Mouse (Mus musculus): ENCODE results near the gene Vmn2r105. TPM values are rescaled to one million over a fixed set of nuclear protein-coding genes. Genes with fewer than 3 reads are reported as not detected.

The Vmn2r105 gene
- not detected in 2 replicates for polyA plus RNA-seq (2015; fragmentation: Nextera tagmentation; extraction: Ambion mirVana)

GRCm38 (mm10) chr17:20234952-20235351, at the start of gene Vmn2r105:
TSS of gene Vmn2r105 (minus strand) at chr17:20235052.

GRCm38 (mm10) chr17:20182997-20183396, 51.9 kb downstream of the Vmn2r105 start, which contains the start of gene Fpr-rs6:
TSS of gene Fpr-rs6 (minus strand) at chr17:20183097.

Other genes starting within 250 kb of the Vmn2r105 start
- not detected in 2 replicates for gene Vmn2r104, start 186.7 kb downstream of the Vmn2r105 start, polyA plus RNA-seq (2015; fragmentation: Nextera tagmentation; extraction: Ambion mirVana)
- not detected in 2 replicates for gene Fpr-rs7, start 120.8 kb downstream of the Vmn2r105 start, polyA plus RNA-seq (2015; fragmentation: Nextera tagmentation; extraction: Ambion mirVana)
- not detected in 2 replicates for gene Fpr-rs6, start 52.0 kb downstream of the Vmn2r105 start, polyA plus RNA-seq (2015; fragmentation: Nextera tagmentation; extraction: Ambion mirVana)
- gene Vmn2r106, start 50.5 kb upstream of the Vmn2r105 start, polyA plus RNA-seq (2015; fragmentation: Nextera tagmentation; extraction: Ambion mirVana): not detected in 2 replicates
- gene Vmn2r107, start 110.2 kb upstream of the Vmn2r105 start, polyA plus RNA-seq (2015; fragmentation: Nextera tagmentation; extraction: Ambion mirVana): not detected in 2 replicates
- gene Vmn1r224, start 179.1 kb upstream of the Vmn2r105 start, polyA plus RNA-seq (2015; fragmentation: Nextera tagmentation; extraction: Ambion mirVana): not detected in 2 replicates
- not detected in 2 replicates for gene Vmn2r108, start 246.3 kb upstream of the Vmn2r105 start, polyA plus RNA-seq (2015; fragmentation: Nextera tagmentation; extraction: Ambion mirVana)